Mouse (Mus musculus) hindbrain, embryonic 13.5 days (tissue): ENCODE measurements at regions not wholly inside any gene's neighbourhood (a gene's known extent, or its start where the extent isn't known, plus 50 kb on each side); places are given as distances from the start of the nearest gene placed in this dataset.

Experiments used
- ATAC-seq: fragments of 200-750 bp; cut with Nextera tagmentation; 2 replicates; pipeline ENCODE4 v1.8.0; 2017; ENCODE audit warnings: moderate TSS enrichment; ENCODE audit not compliant: low FRiP score
- H3K27ac ChIP-seq: fragments of 300-500 bp; sonication (generic); 2 replicates; pipeline ENCODE4 v1.5.1; 2015; ENCODE audit warnings: inconsistent platforms, mild to moderate bottlenecking, moderate library complexity
- H3K27me3 ChIP-seq: fragments of 300-500 bp; sonication (generic); 2 replicates; pipeline ENCODE4 v1.6.1; 2015; ENCODE audit warnings: mild to moderate bottlenecking, inconsistent platforms
- H3K36me3 ChIP-seq: fragments of 300-500 bp; sonication (generic); 2 replicates; pipeline ENCODE4 v1.6.1; 2015; ENCODE audit warnings: mild to moderate bottlenecking, inconsistent platforms
- H3K4me1 ChIP-seq: fragments of 300-500 bp; sonication (generic); replicated peaks from 2 replicates; pipeline ENCODE4 v1.6.1; 2015; ENCODE audit warnings: inconsistent platforms
- H3K4me2 ChIP-seq: fragments of 300-500 bp; sonication (generic); 2 replicates; pipeline ENCODE4 v1.6.1; 2015; ENCODE audit warnings: inconsistent platforms, mild to moderate bottlenecking, moderate library complexity
- H3K4me3 ChIP-seq: fragments of 300-500 bp; sonication (generic); 2 replicates; pipeline ENCODE4 v1.5.1; 2015; ENCODE audit warnings: mild to moderate bottlenecking, inconsistent platforms
- H3K9ac ChIP-seq: fragments of 300-500 bp; sonication (generic); 2 replicates; pipeline ENCODE4 v1.6.1; 2015; ENCODE audit warnings: mild to moderate bottlenecking, inconsistent platforms
- H3K9me3 ChIP-seq: fragments of 300-500 bp; sonication (generic); 2 replicates; pipeline ENCODE4 v1.6.1; 2016; ENCODE audit warnings: inconsistent platforms
- WGBS: fragments of 180-500 bp; shearing (Covaris S2); methylation state at CpG from one replicate; pipeline ENCODE4 v1.1.7; 2015; 5-methylcytosine and 5-hydroxymethylcytosine counted together

DNA sequence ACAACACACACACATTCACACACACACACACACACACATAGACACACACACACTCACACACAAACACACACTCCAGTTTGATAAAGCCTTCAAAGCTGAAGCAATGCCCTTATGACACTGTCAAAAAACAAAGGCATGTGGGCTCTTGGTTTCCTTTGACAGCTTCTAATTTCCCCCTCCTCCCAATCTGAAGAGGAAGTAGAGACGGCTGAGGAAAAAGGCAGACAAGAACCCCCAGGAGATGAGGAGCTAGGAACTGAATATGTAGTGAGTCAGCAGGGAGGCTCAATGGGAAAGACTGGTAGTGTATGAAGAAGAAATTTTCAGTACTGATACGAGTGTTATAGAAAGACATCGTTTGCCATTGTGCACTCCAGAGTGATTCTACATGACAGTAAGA lies 130.4 kb upstream of the Cpeb2 start:
- ATAC-seq, result no peak
- no peak overlapping the region for H3K4me3 ChIP-seq
- no peaks in the 10 kb centered on the region for H3K9me3 ChIP-seq
- no peak overlapping the region for H3K9ac ChIP-seq
- no peak overlapping the region for H3K27ac ChIP-seq
- H3K27me3 ChIP-seq, result no peaks in the 10 kb centered on the region
- no peak overlapping the region for H3K4me2 ChIP-seq
- WGBS, result 59% methylated on average over 3 of the region's 3 CpGs
- H3K4me1 ChIP-seq, result peaks cover 9% of the 10 kb centered on the region
- no peaks in the 10 kb centered on the region for H3K36me3 ChIP-seq

DNA sequence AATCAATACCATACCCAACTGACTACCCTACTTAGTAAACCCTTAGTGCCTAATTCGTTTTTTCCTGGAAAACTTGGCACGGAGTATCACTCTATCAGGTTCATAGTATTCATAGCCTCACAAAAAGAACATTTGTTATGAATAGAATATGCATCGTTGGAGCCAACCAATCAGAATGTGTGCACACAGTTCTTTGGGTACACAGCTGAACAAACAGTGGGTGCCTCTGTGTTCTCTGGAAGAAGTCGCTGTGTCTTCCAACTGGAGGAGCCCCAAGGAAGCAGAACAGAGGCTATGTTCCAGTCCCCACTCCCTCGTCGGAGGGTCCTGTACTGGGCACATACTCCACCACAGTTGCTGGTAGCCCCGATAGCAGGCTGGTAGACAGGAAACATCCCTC lies 129.2 kb upstream of the Cpeb2 start:
- no peak for ATAC-seq
- Histone ChIP-seq H3K36me3 (no peaks in the 10 kb centered on the region), H3K4me2 (no peak overlapping the region), H3K27ac (no peak overlapping the region), H3K9ac (no peak overlapping the region), H3K4me3 (no peak overlapping the region), H3K4me1 (peaks cover 12% of the 10 kb centered on the region), H3K9me3 (no peaks in the 10 kb centered on the region), H3K27me3 (no peaks in the 10 kb centered on the region)
- 86% methylated on average over 7 of the region's 7 CpGs for WGBS

DNA sequence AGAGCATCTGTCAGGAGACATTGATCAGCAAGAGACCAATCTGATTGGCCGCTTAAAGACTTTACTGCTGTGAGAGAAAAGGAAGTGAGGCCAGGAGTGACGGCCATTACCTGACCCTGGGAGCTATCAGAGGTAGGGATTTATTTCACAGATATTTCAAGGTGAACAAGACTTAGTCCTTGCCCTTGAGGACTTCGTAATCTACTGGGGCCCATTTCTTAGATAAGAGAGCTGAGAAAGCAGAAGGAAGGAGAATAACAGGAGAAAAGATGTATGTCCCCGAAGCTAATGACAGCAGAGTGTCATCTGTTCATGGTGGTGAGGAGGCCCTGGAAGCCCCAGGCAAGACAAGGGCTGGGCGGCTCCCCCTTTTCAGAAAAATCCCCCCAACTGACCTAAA lies 127.4 kb upstream of the Cpeb2 start:
- H3K27ac ChIP-seq, result no peak overlapping the region
- H3K4me2 ChIP-seq, result no peak overlapping the region
- peaks cover 12% of the 10 kb centered on the region for H3K4me1 ChIP-seq
- H3K36me3 ChIP-seq, result no peaks in the 10 kb centered on the region
- H3K9me3 ChIP-seq, result no peaks in the 10 kb centered on the region
- ATAC-seq, result no peak
- no peaks in the 10 kb centered on the region for H3K27me3 ChIP-seq
- H3K9ac ChIP-seq, result no peak overlapping the region
- WGBS, result 84% methylated on average over 5 of the region's 5 CpGs
- H3K4me3 ChIP-seq, result no peak overlapping the region

DNA sequence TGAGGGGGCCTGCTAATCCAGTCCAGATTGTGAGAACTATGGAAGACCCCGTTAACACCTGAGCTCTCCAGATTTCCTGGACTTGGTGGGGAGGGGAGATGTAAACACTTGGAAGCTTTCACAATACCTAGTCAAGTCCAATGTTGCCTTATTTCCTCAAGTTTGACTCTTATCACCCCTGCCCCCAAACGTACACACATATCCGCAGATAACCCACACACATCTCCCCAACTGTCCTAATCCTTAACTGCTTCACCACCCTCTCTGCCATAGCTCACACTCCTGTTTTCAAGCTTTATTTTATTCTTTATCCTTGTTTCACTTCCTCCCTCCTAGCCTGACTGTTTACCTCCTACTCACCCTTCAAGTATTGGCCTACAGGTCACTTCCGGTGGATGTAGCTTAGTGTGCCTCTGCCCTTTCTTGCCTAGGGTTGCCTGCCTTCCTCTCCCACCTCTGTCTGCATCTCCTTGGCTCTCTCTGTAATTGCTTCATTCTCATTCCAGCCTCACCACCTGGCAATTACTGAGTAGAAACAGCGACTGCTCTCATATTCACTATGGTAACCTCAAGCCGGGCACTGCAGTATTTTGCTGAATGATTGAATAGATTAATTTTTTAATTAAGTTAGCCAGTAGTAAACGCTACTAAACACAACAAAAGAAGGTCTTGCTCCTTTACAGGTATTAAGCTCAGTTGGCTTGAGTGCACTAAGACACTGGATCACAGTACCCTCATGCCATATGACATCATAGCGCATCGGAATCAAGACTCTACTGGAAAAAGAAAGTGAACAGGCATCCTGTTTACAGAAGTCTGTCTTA lies 125.3 kb upstream of the Cpeb2 start:
- peak; percentile 57; the same call in 1 of the 2 replicates for ATAC-seq
- Histone ChIP-seq H3K9me3 (no peaks in the 10 kb centered on the region), H3K4me1 (peaks cover 6% of the 10 kb centered on the region; the same call in 1 of the 2 replicates), H3K27me3 (no peaks in the 10 kb centered on the region), H3K27ac (0 out of 2 replicates have a peak overlapping the region, but pooled peaks have one; percentile 36), H3K4me2 (no peak overlapping the region), H3K36me3 (no peaks in the 10 kb centered on the region), H3K4me3 (no peak overlapping the region), H3K9ac (no peak overlapping the region)
- 77% methylated on average over 9 of the region's 9 CpGs for WGBS

DNA sequence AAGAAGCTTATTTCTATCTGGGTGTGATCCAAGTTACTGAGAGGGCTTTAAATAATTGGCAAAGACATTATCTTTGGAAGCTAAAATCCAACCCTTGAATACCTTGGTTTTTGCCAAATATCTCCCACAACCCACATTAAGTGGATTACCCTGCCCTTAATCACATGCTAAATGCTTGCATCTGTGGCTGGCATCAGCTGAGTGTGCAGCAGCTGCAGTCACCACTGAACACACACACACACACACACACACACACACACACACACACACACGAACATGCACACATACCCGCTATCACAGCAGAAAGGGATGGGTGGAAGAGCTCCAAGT lies 124.7 kb upstream of the Cpeb2 start:
- WGBS, result 65% methylated on average over 2 of the region's 2 CpGs

DNA sequence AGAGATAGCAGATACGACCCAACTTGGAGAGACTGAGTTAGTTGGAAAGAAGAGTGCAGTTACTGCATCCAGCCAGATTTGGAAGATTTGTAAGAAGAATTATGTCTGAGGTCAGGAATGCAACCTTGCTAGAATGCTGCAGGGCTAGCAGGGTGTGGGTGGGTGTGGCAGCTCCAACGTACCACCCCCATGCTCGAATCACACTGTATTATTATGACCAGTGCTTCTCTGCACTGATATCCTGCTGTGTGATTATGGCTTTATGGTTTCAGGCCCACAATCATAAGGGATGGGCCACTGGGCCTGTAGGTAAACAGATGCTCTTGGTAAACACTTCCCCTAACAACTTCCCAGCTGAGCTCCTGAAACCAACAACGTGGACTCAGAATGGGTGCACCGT lies 122.8 kb upstream of the Cpeb2 start:
- Histone ChIP-seq H3K27ac (no peak overlapping the region), H3K27me3 (no peaks in the 10 kb centered on the region), H3K4me2 (no peak overlapping the region), H3K4me3 (no peak overlapping the region), H3K9me3 (no peaks in the 10 kb centered on the region), H3K36me3 (no peaks in the 10 kb centered on the region), H3K9ac (no peak overlapping the region), H3K4me1 (peaks cover 4% of the 10 kb centered on the region; the same call in 1 of the 2 replicates)
- no peak for ATAC-seq
- WGBS, result 91% methylated on average over 5 of the region's 5 CpGs

More for the DNA sequence above, 124.7 kb upstream of the Cpeb2 start:
- Histone ChIP-seq H3K4me2 (no peak overlapping the region), H3K4me1 (peaks cover 6% of the 10 kb centered on the region; the same call in 1 of the 2 replicates), H3K36me3 (no peaks in the 10 kb centered on the region), H3K4me3 (no peak overlapping the region), H3K9ac (no peak overlapping the region), H3K9me3 (no peaks in the 10 kb centered on the region), H3K27ac (no peak overlapping the region), H3K27me3 (no peaks in the 10 kb centered on the region)
- ATAC-seq, result peak; percentile 73

DNA sequence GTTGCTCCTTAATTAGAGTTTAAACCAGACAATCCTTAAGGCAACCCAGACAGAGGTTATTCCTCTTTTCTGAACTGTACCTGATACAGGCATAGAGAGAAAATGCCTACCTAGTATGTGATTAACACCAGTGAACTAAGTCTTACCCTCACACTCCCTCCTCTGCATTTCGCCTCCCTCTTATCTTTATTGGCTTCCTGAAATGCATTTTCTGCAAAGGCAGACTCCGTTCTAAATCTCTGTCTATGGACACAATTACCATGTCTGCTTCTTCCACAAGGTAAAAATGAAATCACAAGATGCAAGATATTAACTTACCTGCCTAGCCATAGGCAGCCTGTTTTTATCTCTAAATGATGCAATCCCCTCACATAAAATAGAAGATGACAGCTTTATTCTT lies 121.2 kb upstream of the Cpeb2 start:
- Histone ChIP-seq H3K27ac (no peak overlapping the region), H3K9me3 (no peaks in the 10 kb centered on the region), H3K4me3 (no peak overlapping the region), H3K27me3 (no peaks in the 10 kb centered on the region), H3K4me1 (peaks cover 4% of the 10 kb centered on the region; the same call in 1 of the 2 replicates), H3K36me3 (no peaks in the 10 kb centered on the region), H3K4me2 (no peak overlapping the region), H3K9ac (no peak overlapping the region)
- WGBS, result 85% methylated on average over 2 of the region's 2 CpGs
- ATAC-seq, result no peak

DNA sequence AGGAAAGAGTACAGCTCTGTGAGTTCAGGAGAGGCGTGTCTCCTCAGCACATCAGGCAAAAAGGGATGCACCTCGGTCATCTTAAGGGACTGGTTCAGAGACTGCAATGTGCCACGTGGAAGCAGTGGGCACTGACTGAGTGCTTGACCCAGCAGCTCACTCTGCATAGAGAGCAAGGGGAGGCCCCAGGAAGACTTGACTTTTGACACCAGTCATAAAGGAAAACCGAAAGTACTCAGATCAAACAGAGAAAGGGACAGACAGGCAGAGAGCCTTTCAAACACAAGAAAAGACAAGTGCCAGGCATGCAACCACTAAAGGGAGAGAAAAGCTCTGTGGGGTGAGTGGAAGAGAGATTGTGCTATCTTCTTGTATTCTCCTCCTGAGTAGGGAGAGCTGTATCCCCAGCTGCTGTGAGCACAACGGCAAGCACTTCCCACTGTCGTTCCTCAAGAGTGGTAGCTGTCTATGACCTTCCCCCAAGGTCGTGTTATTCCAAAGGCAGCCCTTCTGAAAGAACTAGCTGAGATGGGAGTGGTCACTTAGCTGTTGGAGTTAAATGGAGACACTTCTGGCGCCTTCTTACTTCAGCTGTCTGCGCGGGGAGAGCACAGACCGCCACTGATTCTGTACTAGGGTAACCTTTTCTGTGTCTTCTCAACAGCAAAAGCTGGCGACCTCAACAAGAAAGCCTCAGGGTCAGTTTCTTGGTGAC lies 119.4 kb upstream of the Cpeb2 start:
- Histone ChIP-seq H3K4me2 (no peak overlapping the region), H3K36me3 (no peaks in the 10 kb centered on the region), H3K9ac (no peak overlapping the region), H3K4me3 (no peak overlapping the region), H3K4me1 (no peaks in the 10 kb centered on the region), H3K27me3 (no peaks in the 10 kb centered on the region), H3K9me3 (no peaks in the 10 kb centered on the region), H3K27ac (no peak overlapping the region)
- WGBS, result 77% methylated on average over 12 of the region's 12 CpGs
- ATAC-seq, result no peak

DNA sequence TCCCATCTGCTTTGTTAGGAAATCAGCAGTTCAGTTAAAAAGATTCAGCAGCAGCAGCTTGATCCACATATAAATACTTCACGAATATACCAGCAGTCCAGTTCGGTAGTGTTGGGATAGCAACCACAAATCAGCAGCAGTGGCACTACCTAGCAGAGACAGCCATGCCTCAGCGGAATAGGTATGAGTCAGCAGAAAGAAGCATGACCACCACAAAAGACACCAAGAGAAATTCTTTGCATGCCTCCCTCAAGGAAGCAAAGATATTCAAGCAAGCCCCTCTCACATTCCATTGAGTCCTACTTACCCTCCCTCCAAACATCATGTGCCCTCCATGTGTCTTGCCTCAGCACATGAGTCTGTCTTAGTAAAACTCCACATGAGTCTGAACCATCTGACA lies 117.5 kb upstream of the Cpeb2 start:
- H3K36me3 ChIP-seq, result no peaks in the 10 kb centered on the region
- no peak for ATAC-seq
- H3K27me3 ChIP-seq, result no peaks in the 10 kb centered on the region
- no peaks in the 10 kb centered on the region for H3K4me1 ChIP-seq
- no peak overlapping the region for H3K4me3 ChIP-seq
- no peaks in the 10 kb centered on the region for H3K9me3 ChIP-seq
- 96% methylated on average over 3 of the region's 3 CpGs for WGBS
- no peak overlapping the region for H3K4me2 ChIP-seq
- H3K27ac ChIP-seq, result no peak overlapping the region
- H3K9ac ChIP-seq, result no peak overlapping the region

DNA sequence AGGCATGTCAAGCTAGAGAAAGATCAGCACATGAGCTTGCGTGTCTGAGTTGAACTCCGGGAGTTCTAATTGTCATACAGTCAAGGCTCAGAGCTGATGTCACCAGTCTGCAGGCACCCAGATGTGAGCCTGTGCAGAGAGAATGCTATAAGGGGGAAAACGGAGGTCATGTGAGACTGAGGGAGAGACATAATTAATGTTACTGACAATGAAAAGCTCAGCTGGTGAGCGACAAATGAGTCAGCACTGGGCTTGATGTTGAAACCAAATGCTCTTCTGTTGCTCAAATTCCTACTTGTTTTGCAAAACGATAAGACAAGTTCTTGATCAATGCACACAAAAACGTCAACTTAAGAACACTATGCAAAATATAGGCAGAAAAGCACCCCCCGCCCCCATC lies 116.1 kb upstream of the Cpeb2 start:
- H3K27me3 ChIP-seq, result no peaks in the 10 kb centered on the region
- WGBS, result 61% methylated on average over 7 of the region's 7 CpGs
- no peaks in the 10 kb centered on the region for H3K36me3 ChIP-seq
- no peaks in the 10 kb centered on the region for H3K9me3 ChIP-seq
- H3K27ac ChIP-seq, result no peak overlapping the region
- no peaks in the 10 kb centered on the region for H3K4me1 ChIP-seq
- H3K4me2 ChIP-seq, result no peak overlapping the region
- H3K4me3 ChIP-seq, result no peak overlapping the region
- no peak overlapping the region for H3K9ac ChIP-seq
- ATAC-seq, result no peak

DNA sequence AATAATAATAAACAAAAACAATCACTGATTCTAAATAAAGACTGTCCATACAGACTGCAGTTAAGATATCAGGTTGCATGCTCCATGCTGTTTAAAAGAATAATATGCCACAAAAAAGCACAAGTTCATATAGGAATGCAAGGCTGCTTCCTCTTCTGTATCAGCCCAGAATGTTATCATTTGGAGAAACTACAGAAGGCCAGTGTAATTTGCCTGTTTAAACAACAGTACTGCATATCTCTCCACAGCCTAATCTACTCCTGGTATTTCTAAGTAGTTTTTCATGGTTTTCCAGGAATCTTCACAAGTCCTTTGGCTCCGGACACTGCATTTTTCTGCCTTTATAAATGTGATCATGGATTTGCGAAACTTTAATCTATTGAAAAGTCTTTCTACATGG lies 111.9 kb upstream of the Cpeb2 start:
- no peaks in the 10 kb centered on the region for H3K27me3 ChIP-seq
- H3K9me3 ChIP-seq, result no peaks in the 10 kb centered on the region
- H3K36me3 ChIP-seq, result no peaks in the 10 kb centered on the region
- no peak overlapping the region for H3K4me2 ChIP-seq
- no peak for ATAC-seq
- H3K4me1 ChIP-seq, result no peaks in the 10 kb centered on the region
- 93% methylated on average over 2 of the region's 2 CpGs for whole genome bisulfite sequencing
- H3K9ac ChIP-seq, result no peak overlapping the region
- no peak overlapping the region for H3K4me3 ChIP-seq
- no peak overlapping the region for H3K27ac ChIP-seq

DNA sequence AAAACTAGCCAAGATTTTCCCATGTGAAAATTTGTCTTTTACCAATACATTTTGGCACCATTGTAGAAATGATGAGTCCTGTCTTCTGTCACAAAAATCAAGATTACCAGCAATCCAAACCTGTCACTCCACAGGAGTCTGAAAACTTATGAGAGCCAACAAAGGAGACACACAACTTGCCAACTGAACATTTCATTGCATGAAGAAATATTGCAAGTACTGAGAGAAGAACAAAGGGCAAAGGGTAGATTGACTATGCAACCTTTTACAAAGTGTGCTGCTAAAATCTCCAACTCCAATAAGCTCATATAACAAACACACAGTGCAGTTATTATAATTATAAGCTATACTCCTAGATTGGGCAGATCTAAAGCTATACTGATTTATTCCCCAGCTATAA lies 108.7 kb upstream of the Cpeb2 start:
- Histone ChIP-seq H3K4me2 (no peak overlapping the region), H3K4me3 (no peak overlapping the region), H3K27ac (no peak overlapping the region), H3K4me1 (no peaks in the 10 kb centered on the region), H3K36me3 (no peaks in the 10 kb centered on the region), H3K9ac (no peak overlapping the region), H3K9me3 (no peaks in the 10 kb centered on the region), H3K27me3 (no peaks in the 10 kb centered on the region)
- no peak for ATAC-seq
